Mouse (Mus musculus): ENCODE results near the gene Gramd1a. TPM values are rescaled to one million over a fixed set of nuclear protein-coding genes. Genes with fewer than 3 reads are reported as not detected.

The Gramd1a gene
- polyA plus RNA-seq, 1 experiment from 2014 or later, result 11.9 TPM

GRCm38 (mm10) chr7:31149751-31150565, 5.7 kb downstream of the Gramd1a start:
- Histone ChIP-seq H3K4me2 (peak overlapping the region; percentile 77), H3K9ac (peak overlapping the region; percentile 72), H3K27ac (replicated peaks) (no peak overlapping the region), H3K9me3 (replicated peaks) (no peaks in the 10 kb centered on the region), H3K4me3 (replicated peaks) (peak overlapping the region; percentile 69), H3K4me1 (replicated peaks) (peaks cover 61% of the 10 kb centered on the region), H3K27me3 (no peaks in the 10 kb centered on the region), H3K36me3 (replicated peaks) (no peaks in the 10 kb centered on the region)
- ATAC-seq (ENCODE audit: insufficient read depth), result no peak
- WGBS (ENCODE audit: insufficient replicate concordance), result 3% methylated on average over 20 of the region's 20 CpGs

DNA sequence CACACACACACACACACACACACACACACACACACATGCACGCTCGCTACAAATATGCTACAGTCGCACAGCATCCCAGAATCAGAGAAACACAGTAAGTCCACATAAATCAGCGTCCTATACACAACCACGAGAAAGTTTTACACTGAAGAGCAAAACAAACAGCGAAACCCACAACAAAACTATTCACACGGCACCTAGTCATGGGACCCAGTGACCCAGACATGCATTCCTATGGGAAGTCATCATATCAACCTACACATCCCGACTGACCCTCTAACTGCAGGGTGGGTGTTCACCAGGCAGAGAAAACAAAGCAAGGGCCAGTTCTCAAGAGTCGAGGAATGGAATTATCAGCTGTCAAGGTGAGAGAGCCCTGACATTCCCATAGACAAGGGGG, 6.4 kb downstream of the Gramd1a start:
- peak overlapping the region; percentile 69 for H3K4me3 ChIP-seq (replicated peaks)
- H3K27me3 ChIP-seq, result no peaks in the 10 kb centered on the region
- H3K27ac ChIP-seq (replicated peaks), result no peak overlapping the region
- WGBS (ENCODE audit: insufficient replicate concordance), result 24% methylated on average over 9 of the region's 9 CpGs
- no peaks in the 10 kb centered on the region for H3K9me3 ChIP-seq (replicated peaks)
- no peak for ATAC-seq (ENCODE audit: insufficient read depth)
- H3K36me3 ChIP-seq (replicated peaks), result no peaks in the 10 kb centered on the region
- H3K4me2 ChIP-seq, result peak overlapping the region; percentile 77
- H3K4me1 ChIP-seq (replicated peaks), result peaks cover 61% of the 10 kb centered on the region
- 0 out of 2 replicates have a peak overlapping the region, but pooled peaks have one; percentile 0 for H3K9ac ChIP-seq

- Histone ChIP-seq H3K4me2 (peak overlapping the region; percentile 77), H3K27ac (replicated peaks) (peak overlapping the region; percentile 48), H3K4me3 (replicated peaks) (peak overlapping the region; percentile 69), H3K9ac (no peak overlapping the region), H3K4me1 (replicated peaks) (peaks cover 61% of the 10 kb centered on the region), H3K27me3 (no peaks in the 10 kb centered on the region), H3K36me3 (replicated peaks) (peaks cover under 1% of the 10 kb centered on the region; the same call in 1 of the 2 replicates), H3K9me3 (replicated peaks) (no peaks in the 10 kb centered on the region)
- 2% methylated on average over 9 of the region's 9 CpGs for WGBS (ENCODE audit: insufficient replicate concordance)
- 0 out of 2 replicates have a peak, but pooled peaks have one; percentile 28 for ATAC-seq (ENCODE audit: insufficient read depth)
These were observed 6.9 kb downstream of the Gramd1a start for GRCm38 (mm10) chr7:31148756-31149155.

DNA sequence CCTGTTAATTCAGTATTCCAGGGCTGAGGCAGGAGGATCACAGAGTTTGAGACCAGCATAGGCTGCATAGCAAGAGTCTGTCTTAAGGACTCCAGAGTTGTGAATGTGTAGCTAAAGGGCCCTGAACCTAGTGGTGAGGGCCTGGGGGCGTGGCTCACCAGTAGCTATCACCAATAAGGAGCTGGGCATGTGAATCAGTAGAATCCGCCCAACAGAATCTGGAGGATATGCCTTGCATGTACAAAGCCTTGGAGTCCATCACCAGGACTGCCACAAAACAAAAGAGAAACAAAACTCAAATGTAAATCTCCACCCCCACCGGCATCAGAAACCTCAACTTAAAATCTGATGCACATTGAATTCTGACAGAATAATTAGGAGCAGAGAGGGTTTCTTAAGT, 7.6 kb downstream of the Gramd1a start:
- H3K9ac ChIP-seq, result no peak overlapping the region
- H3K27me3 ChIP-seq, result no peaks in the 10 kb centered on the region
- peaks cover 7% of the 10 kb centered on the region for H3K36me3 ChIP-seq (replicated peaks)
- peak overlapping the region; percentile 77 for H3K4me2 ChIP-seq
- H3K9me3 ChIP-seq (replicated peaks), result no peaks in the 10 kb centered on the region
- peaks cover 61% of the 10 kb centered on the region for H3K4me1 ChIP-seq (replicated peaks)
- ATAC-seq (ENCODE audit: insufficient read depth), result no peak
- peak overlapping the region; percentile 48 for H3K27ac ChIP-seq (replicated peaks)
- WGBS (ENCODE audit: insufficient replicate concordance), result 48% methylated on average over 3 of the region's 3 CpGs
- H3K4me3 ChIP-seq (replicated peaks), result 0 out of 2 replicates have a peak overlapping the region, but pooled peaks have one; percentile 69

- Histone ChIP-seq H3K4me1 (replicated peaks) (peaks cover 47% of the 10 kb centered on the region), H3K4me2 (no peak overlapping the region), H3K27ac (replicated peaks) (0 out of 2 replicates have a peak overlapping the region, but pooled peaks have one; percentile 38), H3K4me3 (replicated peaks) (no peak overlapping the region), H3K27me3 (no peaks in the 10 kb centered on the region), H3K9me3 (replicated peaks) (no peaks in the 10 kb centered on the region), H3K36me3 (replicated peaks) (peaks cover 30% of the 10 kb centered on the region), H3K9ac (no peak overlapping the region)
- WGBS (ENCODE audit: insufficient replicate concordance), result 58% methylated on average over 12 of the region's 12 CpGs
- ATAC-seq (ENCODE audit: insufficient read depth), result no peak
These were observed 10.0 kb downstream of the Gramd1a start for GRCm38 (mm10) chr7:31145596-31146160.

- H3K36me3 ChIP-seq (replicated peaks), result peaks cover 35% of the 10 kb centered on the region
- no peak overlapping the region for H3K4me3 ChIP-seq (replicated peaks)
- H3K9me3 ChIP-seq (replicated peaks), result no peaks in the 10 kb centered on the region
- H3K27ac ChIP-seq (replicated peaks), result no peak overlapping the region
- no peak overlapping the region for H3K4me2 ChIP-seq
- no peaks in the 10 kb centered on the region for H3K27me3 ChIP-seq
- H3K4me1 ChIP-seq (replicated peaks), result peaks cover 40% of the 10 kb centered on the region
- WGBS (ENCODE audit: insufficient replicate concordance), result 91% methylated on average over 16 of the region's 16 CpGs
- no peak overlapping the region for H3K9ac ChIP-seq
- no peak for ATAC-seq (ENCODE audit: insufficient read depth)
These were observed 10.8 kb downstream of the Gramd1a start for GRCm38 (mm10) chr7:31144886-31145285.

- 71% methylated on average over 10 of the region's 10 CpGs for WGBS (ENCODE audit: insufficient replicate concordance)
- Histone ChIP-seq H3K4me2 (no peak overlapping the region), H3K4me3 (replicated peaks) (no peak overlapping the region), H3K36me3 (replicated peaks) (peaks cover 72% of the 10 kb centered on the region), H3K4me1 (replicated peaks) (0 out of 2 replicates have a peak, but pooled peaks cover 3% of the 10 kb centered on the region), H3K9ac (no peak overlapping the region), H3K27me3 (no peaks in the 10 kb centered on the region), H3K27ac (replicated peaks) (no peak overlapping the region), H3K9me3 (replicated peaks) (no peaks in the 10 kb centered on the region)
- ATAC-seq (ENCODE audit: insufficient read depth), result no peak
These were observed 14.8 kb downstream of the Gramd1a start for GRCm38 (mm10) chr7:31140941-31141340.

DNA sequence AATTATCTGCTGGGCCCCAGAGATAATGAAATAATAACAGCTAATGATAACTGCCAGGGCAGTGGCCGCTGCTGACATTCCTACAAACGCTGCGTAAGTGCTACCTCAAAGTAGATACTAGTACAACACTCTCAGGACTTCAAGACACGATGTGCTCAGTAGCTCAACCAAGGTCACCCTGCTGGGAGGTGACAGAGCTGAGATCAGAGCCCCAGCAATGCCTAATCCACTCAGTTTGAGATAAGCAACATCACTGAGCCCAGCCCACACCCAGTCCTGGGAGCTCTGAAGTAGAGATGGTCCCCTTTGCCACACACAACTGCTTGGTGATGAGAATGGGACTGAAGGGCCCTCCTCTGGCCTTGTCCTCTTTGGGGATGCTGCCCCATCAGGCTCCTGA, 15.4 kb downstream of the Gramd1a start:
- no peak for ATAC-seq (ENCODE audit: insufficient read depth)
- Histone ChIP-seq H3K36me3 (replicated peaks) (peaks cover 78% of the 10 kb centered on the region), H3K4me3 (replicated peaks) (no peak overlapping the region), H3K27ac (replicated peaks) (no peak overlapping the region), H3K4me2 (no peak overlapping the region), H3K9ac (no peak overlapping the region), H3K4me1 (replicated peaks) (no peaks in the 10 kb centered on the region), H3K27me3 (no peaks in the 10 kb centered on the region), H3K9me3 (replicated peaks) (no peaks in the 10 kb centered on the region)
- 67% methylated on average over 4 of the region's 4 CpGs for WGBS (ENCODE audit: insufficient replicate concordance)

DNA sequence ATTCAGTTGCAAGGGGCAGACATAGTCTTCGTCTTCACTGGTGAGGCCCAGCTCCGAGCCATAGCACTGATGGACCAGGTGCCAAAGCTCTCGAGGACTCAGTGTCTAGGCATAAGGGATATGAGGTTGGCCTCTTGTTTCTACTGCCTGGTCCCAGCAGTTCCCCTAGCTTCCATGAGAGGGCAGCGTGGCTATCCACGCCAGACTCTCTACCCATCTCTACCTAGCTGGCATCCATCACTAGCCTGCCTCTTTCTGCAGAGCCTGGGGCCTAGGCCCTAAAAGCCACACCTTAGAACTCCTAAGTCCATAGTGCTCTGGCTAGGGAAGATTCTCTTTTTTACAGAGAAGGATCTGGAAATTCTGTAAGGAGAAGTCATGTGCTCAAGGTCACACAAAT, 15.9 kb downstream of the Gramd1a start:
- Histone ChIP-seq H3K36me3 (replicated peaks) (peaks cover 84% of the 10 kb centered on the region), H3K9me3 (replicated peaks) (no peaks in the 10 kb centered on the region), H3K27ac (replicated peaks) (no peak overlapping the region), H3K9ac (no peak overlapping the region), H3K4me2 (no peak overlapping the region), H3K27me3 (no peaks in the 10 kb centered on the region), H3K4me3 (replicated peaks) (no peak overlapping the region), H3K4me1 (replicated peaks) (no peaks in the 10 kb centered on the region)
- ATAC-seq (ENCODE audit: insufficient read depth), result no peak
- WGBS (ENCODE audit: insufficient replicate concordance), result 48% methylated on average over 5 of the region's 5 CpGs

- Histone ChIP-seq H3K36me3 (replicated peaks) (peaks cover 87% of the 10 kb centered on the region), H3K4me2 (no peak overlapping the region), H3K4me1 (replicated peaks) (no peaks in the 10 kb centered on the region), H3K27ac (replicated peaks) (no peak overlapping the region), H3K27me3 (no peaks in the 10 kb centered on the region), H3K4me3 (replicated peaks) (no peak overlapping the region), H3K9ac (no peak overlapping the region), H3K9me3 (replicated peaks) (no peaks in the 10 kb centered on the region)
- no peak; the same call in 1 of the 2 replicates for ATAC-seq (ENCODE audit: insufficient read depth)
- 85% methylated on average over 10 of the region's 10 CpGs for WGBS (ENCODE audit: insufficient replicate concordance)
These were observed 20.0 kb downstream of the Gramd1a start for GRCm38 (mm10) chr7:31135717-31136116.

DNA sequence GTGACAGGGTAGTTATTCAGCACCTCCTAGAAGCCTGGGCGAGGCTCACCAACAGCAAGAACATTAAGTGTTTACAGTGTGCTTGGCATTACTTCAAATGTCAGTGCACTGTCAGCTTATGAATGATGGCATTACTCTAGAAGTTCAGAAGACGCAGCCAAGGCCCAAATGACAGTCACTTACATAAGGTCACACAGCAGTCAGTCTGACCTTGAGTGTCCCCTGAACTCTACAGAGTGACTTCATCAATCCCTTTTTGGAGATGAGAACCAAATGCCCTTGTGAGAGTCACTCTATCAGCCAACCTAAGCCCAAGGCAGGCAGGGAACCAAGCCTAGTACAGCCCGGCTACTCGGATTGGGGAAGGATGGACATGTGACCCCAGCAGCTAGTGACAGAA, 23.8 kb downstream of the Gramd1a start:
- ATAC-seq (ENCODE audit: insufficient read depth), result no peak
- Histone ChIP-seq H3K36me3 (replicated peaks) (peaks cover 65% of the 10 kb centered on the region), H3K4me3 (replicated peaks) (no peak overlapping the region), H3K9me3 (replicated peaks) (no peaks in the 10 kb centered on the region), H3K27ac (replicated peaks) (no peak overlapping the region), H3K4me2 (no peak overlapping the region), H3K27me3 (peaks cover 20% of the 10 kb centered on the region), H3K9ac (no peak overlapping the region), H3K4me1 (replicated peaks) (peaks cover 6% of the 10 kb centered on the region; the same call in 1 of the 2 replicates)
- WGBS (ENCODE audit: insufficient replicate concordance), result 66% methylated on average over 4 of the region's 4 CpGs
